Mouse (Mus musculus): ENCODE data around the gene Ttll5.

The Ttll5 gene

DNA sequence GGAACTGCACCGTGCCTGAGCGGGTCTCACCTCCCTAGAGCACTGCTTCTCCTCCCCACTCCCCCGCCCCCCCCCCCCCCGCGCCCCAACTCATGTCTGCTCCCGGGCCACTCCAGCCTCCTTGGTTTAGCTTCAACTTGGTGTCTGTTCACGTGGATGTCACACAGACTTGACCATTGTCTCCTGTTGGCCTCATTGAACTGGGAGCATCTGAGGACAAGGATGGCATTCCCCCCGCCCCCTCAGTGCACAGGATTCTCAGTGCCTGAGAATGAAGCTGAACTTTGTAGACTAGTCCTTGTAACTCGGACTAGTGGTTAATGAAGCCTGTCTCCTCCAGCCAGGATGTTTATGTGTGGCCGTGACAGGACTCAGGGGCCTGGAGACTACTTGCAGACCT is 281.1 kb downstream of the Ttll5 start:
- in situ Hi-C loops (cut with MboI; ENCODE audit: unreplicated experiment in 2 of 2): loop anchor here in 1 of 2 experiments (25.0 kb wide), 1 partner anchor 768 kb away; the partner anchor contains the start of gene Nek9

DNA sequence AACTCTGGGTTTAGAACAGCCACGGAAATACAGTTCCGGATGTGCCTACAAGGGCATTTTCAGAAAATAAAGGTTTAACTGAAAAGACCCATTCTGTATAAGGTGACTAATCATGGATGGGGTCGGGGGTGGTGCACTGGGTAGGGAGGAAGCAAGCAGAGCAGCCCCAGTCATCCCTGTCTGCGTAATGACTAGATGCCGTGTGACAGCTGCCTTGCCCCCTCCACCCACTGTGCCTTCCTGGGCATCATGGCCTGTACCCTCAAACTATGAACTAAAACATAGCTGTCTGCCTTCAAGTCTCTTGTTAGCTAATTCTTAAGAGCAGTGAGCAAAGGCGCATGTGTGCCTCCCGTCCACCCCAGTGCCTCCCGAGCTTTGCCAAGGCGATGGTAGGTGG is 281.6 kb downstream of the Ttll5 start:
- in situ Hi-C loops (cut with MboI; ENCODE audit: unreplicated experiment in 2 of 2): loop anchor here in 1 of 2 experiments (25.0 kb wide), 1 partner anchor 769 kb away; the partner anchor contains the start of gene Nek9

DNA sequence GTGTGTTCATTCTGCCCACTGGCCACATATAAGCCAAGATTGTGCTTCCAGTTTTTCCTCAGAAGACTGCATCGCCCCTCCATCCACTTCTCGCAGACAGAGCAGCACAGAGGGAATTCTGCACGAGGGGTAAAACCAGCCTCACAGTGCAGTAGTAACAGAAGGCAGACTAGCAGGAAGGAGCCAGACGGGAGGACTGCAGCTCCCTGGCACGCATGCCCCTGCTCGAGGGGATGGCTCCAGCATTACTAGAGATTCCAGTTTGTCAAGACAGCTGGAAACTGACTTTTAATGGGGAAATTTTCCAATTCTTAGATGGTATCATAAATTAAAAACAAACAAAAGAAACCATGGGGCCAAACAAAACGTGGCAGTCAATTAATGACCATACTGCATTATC is 283.2 kb downstream of the Ttll5 start:
- in situ Hi-C loops (cut with MboI; ENCODE audit: unreplicated experiment in 2 of 2): loop anchor here in 1 of 2 experiments (25.0 kb wide), 1 partner anchor 770 kb away; the partner anchor contains the start of gene Nek9

DNA sequence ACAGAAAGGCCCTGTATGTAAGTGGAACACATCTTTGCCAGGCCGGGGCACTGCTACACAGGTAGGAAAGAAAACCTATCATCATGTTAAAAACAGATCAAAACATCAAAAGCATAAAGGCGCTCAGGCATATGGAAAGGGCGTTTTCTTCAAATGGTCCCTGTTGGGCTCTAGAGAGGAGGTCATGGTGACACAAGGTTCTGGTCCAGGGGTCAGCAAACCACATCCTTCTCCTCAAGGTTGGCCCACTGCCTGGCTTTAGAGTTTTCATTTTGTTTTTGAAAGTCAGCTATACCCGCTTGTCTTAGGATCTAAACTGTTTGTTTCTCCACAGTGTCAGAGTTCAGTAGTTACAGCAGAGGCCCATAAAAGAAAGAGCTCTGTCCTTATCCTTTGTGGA is 285.1 kb downstream of the Ttll5 start:
- in situ Hi-C loops (cut with MboI; ENCODE audit: unreplicated experiment in 2 of 2): loop anchor here in 1 of 2 experiments (25.0 kb wide), 1 partner anchor 772 kb away; the partner anchor contains the start of gene Nek9

DNA sequence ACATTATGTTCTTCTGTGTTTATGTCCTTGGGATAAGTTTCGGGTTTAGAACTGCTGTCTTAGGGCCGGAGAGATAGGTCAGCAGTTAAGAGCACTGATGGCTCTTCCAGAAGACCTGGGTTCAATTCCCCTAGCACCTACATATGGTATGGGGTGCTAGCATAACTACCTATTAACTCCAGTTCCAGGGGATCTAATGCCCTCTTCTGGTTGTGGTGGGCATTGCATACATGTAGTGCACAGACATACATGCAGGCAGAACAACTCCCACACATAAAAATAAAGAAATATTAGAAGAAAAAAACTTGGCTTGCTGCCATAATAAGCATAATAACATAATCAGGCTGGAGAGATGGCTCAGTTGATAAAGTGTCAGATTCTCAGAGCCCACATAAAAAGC is 286.2 kb downstream of the Ttll5 start:
- in situ Hi-C loops (cut with MboI; ENCODE audit: unreplicated experiment in 2 of 2): loop anchor here (5.0 to 25.0 kb wide), 6 partner anchors 33 to 773 kb away; partner anchors contain the start of genes Tgfb3 (in 2 of the 2) and Nek9 (in 1 of the 2)

Data from v-Abl transformed pro-B cells (cell line).